Mouse (Mus musculus): Measurements from ENCODE around the gene 1700080O16Rik. TPM values are rescaled to one million over a fixed set of nuclear protein-coding genes. Genes with fewer than 3 reads are reported as not detected.

The 1700080O16Rik gene
- not detected in 2 replicates for polyA plus RNA-seq (2016; fragmentation: Nextera tagmentation; extraction: Ambion mirVana)

- DNase-seq (ENCODE audit: extremely low spot score, low spot score) = no peak
- no peaks in the 10 kb centered on the region for H3K9me3 ChIP-seq
- H3K36me3 ChIP-seq (replicated peaks) = no peaks in the 10 kb centered on the region
- H3K27ac ChIP-seq = no peak within 1 kb of the TSS
- peaks cover 36% of the 10 kb centered on the region for H3K27me3 ChIP-seq (ENCODE audit: poor library complexity, severe bottlenecking)
- 93% methylated on average over 12 of the region's 12 CpGs for WGBS
- no peak within 1 kb of the TSS for H3K4me3 ChIP-seq
- no peaks in the 10 kb centered on the region for H3K4me1 ChIP-seq
Measured at GRCm38 (mm10) chrX:51972672-51973071, at the start of gene 1700080O16Rik. Gene 1700080O16Rik, minus strand, starts transcription at chrX:51972772.

GRCm38 (mm10) chrX:52017660-52018059 lies 45.1 kb upstream of the 1700080O16Rik start:
- peak; percentile 30 for DNase-seq (ENCODE audit: extremely low spot score, low spot score)
- peaks cover 34% of the 10 kb centered on the region for H3K4me1 ChIP-seq
- 0 out of 2 replicates have a peak overlapping the region, but pooled peaks have one; percentile 35 for H3K27ac ChIP-seq
- H3K36me3 ChIP-seq (replicated peaks) = no peaks in the 10 kb centered on the region
- 50% methylated on average over 9 of the region's 9 CpGs for WGBS
- H3K9me3 ChIP-seq = no peaks in the 10 kb centered on the region
- H3K27me3 ChIP-seq (ENCODE audit: poor library complexity, severe bottlenecking) = peaks cover 15% of the 10 kb centered on the region; the same call in 1 of the 2 replicates
- no peak overlapping the region for H3K4me3 ChIP-seq

- H3K27ac ChIP-seq = no peak overlapping the region
- H3K4me1 ChIP-seq = no peaks in the 10 kb centered on the region
- H3K36me3 ChIP-seq (replicated peaks) = no peaks in the 10 kb centered on the region
- 69% methylated on average over 5 of the region's 5 CpGs for WGBS
- H3K4me3 ChIP-seq = no peak overlapping the region
- no peaks in the 10 kb centered on the region for H3K9me3 ChIP-seq
- no peaks in the 10 kb centered on the region for H3K27me3 ChIP-seq (ENCODE audit: poor library complexity, severe bottlenecking)
- no peak for DNase-seq (ENCODE audit: extremely low spot score, low spot score)
Measured at GRCm38 (mm10) chrX:52000072-52000471, 27.5 kb upstream of the 1700080O16Rik start.

- H3K9me3 ChIP-seq = no peaks in the 10 kb centered on the region
- H3K27ac ChIP-seq = no peak overlapping the region
- no peaks in the 10 kb centered on the region for H3K36me3 ChIP-seq (replicated peaks)
- no peaks in the 10 kb centered on the region for H3K27me3 ChIP-seq (ENCODE audit: poor library complexity, severe bottlenecking)
- H3K4me3 ChIP-seq = no peak overlapping the region
- DNase-seq (ENCODE audit: extremely low spot score, low spot score) = no peak
- WGBS = 80% methylated on average over 4 of the region's 4 CpGs
- H3K4me1 ChIP-seq = no peaks in the 10 kb centered on the region
Measured at GRCm38 (mm10) chrX:51999426-51999825, 26.9 kb upstream of the 1700080O16Rik start.

GRCm38 (mm10) chrX:51976361-51976760 lies 3.8 kb upstream of the 1700080O16Rik start:
- WGBS = 85% methylated on average over 4 of the region's 4 CpGs
- H3K36me3 ChIP-seq (replicated peaks) = no peaks in the 10 kb centered on the region
- no peak overlapping the region for H3K27ac ChIP-seq

GRCm38 (mm10) chrX:51974618-51975017 lies 2.0 kb upstream of the 1700080O16Rik start:
- Histone ChIP-seq H3K27ac (no peak overlapping the region), H3K4me3 (no peak overlapping the region), H3K9me3 (no peaks in the 10 kb centered on the region), H3K36me3 (replicated peaks) (no peaks in the 10 kb centered on the region), H3K4me1 (no peaks in the 10 kb centered on the region), H3K27me3 (ENCODE audit: poor library complexity, severe bottlenecking) (peaks cover 36% of the 10 kb centered on the region)
- no peak for DNase-seq (ENCODE audit: extremely low spot score, low spot score)

More at GRCm38 (mm10) chrX:51976361-51976760, 3.8 kb upstream of the 1700080O16Rik start:
- no peak for DNase-seq (ENCODE audit: extremely low spot score, low spot score)
- H3K4me3 ChIP-seq = no peak overlapping the region
- peaks cover 24% of the 10 kb centered on the region; the same call in 1 of the 2 replicates for H3K27me3 ChIP-seq (ENCODE audit: poor library complexity, severe bottlenecking)
- H3K9me3 ChIP-seq = no peaks in the 10 kb centered on the region
- no peaks in the 10 kb centered on the region for H3K4me1 ChIP-seq

GRCm38 (mm10) chrX:51948071-51948470 lies 24.5 kb downstream of the 1700080O16Rik start:
- no peaks in the 10 kb centered on the region for H3K4me1 ChIP-seq
- no peaks in the 10 kb centered on the region for H3K36me3 ChIP-seq (replicated peaks)
- no peak for DNase-seq (ENCODE audit: extremely low spot score, low spot score)
- no peak overlapping the region for H3K27ac ChIP-seq
- peaks cover 12% of the 10 kb centered on the region; the same call in 1 of the 2 replicates for H3K27me3 ChIP-seq (ENCODE audit: poor library complexity, severe bottlenecking)
- 90% methylated on average over 3 of the region's 3 CpGs for WGBS
- no peaks in the 10 kb centered on the region for H3K9me3 ChIP-seq
- H3K4me3 ChIP-seq = no peak overlapping the region

GRCm38 (mm10) chrX:51938076-51938475 lies 34.5 kb downstream of the 1700080O16Rik start:
- DNase-seq (ENCODE audit: extremely low spot score, low spot score) = no peak
- no peaks in the 10 kb centered on the region for H3K27me3 ChIP-seq (ENCODE audit: poor library complexity, severe bottlenecking)
- H3K4me3 ChIP-seq = no peak overlapping the region
- H3K4me1 ChIP-seq = no peaks in the 10 kb centered on the region
- no peaks in the 10 kb centered on the region for H3K9me3 ChIP-seq
- WGBS = 77% methylated on average over 5 of the region's 5 CpGs
- no peak overlapping the region for H3K27ac ChIP-seq
- H3K36me3 ChIP-seq (replicated peaks) = no peaks in the 10 kb centered on the region

- Histone ChIP-seq H3K4me3 (no peak overlapping the region), H3K4me1 (peaks cover 6% of the 10 kb centered on the region; the same call in 1 of the 2 replicates), H3K27me3 (ENCODE audit: poor library complexity, severe bottlenecking) (no peaks in the 10 kb centered on the region), H3K36me3 (replicated peaks) (no peaks in the 10 kb centered on the region), H3K27ac (no peak overlapping the region), H3K9me3 (no peaks in the 10 kb centered on the region)
- WGBS = 81% methylated on average over 4 of the region's 4 CpGs
- no peak for DNase-seq (ENCODE audit: extremely low spot score, low spot score)
Measured at GRCm38 (mm10) chrX:51919091-51919490, 53.5 kb downstream of the 1700080O16Rik start.

Other genes starting within 250 kb of the 1700080O16Rik start
- gene Usp26, start 171.5 kb downstream of the 1700080O16Rik start, polyA plus RNA-seq (2016; fragmentation: Nextera tagmentation; extraction: Ambion mirVana) = not detected in 2 replicates
- 74.0 and 83.7 TPM in 2 replicates for gene Gpc4, start 192.5 kb upstream of the 1700080O16Rik start, polyA plus RNA-seq (2016; fragmentation: Nextera tagmentation; extraction: Ambion mirVana)

Measured in forebrain, embryonic 10.5 days (tissue).